Mouse (Mus musculus) heart, postnatal 0 days (tissue): Measurements from ENCODE around the gene Gm37240.
A peak's percentile ranks its signal among the peaks of the same experiment; 100 is the strongest.

Experiments used
- CTCF ChIP-seq: IDR thresholded peaks from 2 replicates; pipeline ENCODE4 v1.5.1; 2016; ENCODE audit warnings: antibody characterized with exemption, control low read depth, low read depth
- EP300 ChIP-seq: IDR thresholded peaks from 2 replicates; pipeline ENCODE4 v1.6.1; 2016; ENCODE audit warnings: antibody characterized with exemption, low read depth

DNA sequence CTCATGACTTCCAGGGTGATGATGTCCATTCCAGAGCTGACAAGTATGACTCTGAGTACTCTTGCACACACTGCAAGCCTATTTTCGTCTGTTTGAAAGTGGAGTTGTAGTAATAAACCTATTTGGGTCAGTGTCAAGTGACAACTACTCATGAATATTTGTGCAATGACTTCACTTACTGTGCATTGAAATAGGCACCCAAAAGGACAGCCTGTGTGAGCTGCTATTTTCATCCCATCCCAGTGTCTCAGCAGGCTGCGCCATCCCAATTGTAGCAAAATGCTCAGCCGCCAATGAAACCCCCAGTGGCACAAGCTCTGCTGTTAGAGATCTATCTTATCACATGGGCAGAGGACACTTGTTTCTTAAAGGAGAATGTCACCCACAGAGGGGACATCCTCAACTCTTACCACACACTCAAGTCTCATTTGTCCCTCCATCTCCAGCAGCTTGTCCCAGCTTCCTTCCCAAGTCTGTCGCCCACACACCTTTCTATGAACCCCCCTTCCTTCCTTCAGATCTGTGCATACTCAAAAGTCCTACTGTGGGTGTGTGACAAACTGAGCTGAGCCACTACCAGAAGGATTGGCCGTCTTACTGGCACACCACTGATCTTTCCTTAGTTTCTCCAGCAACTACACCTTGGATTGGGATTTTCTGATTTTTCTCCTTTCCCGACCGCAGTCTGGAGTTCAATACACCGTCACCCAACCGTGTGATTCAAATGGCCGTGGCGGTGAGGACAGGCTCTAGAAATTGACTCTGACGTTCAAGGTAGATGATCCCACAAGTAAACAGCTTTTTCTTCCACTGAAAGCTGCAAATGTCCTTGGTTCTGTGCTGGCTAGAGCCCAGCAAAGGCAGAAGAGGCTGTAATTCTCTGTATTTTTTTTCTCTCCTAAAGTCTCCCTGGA, 1234.4 kb downstream of the Gm37240 start:
- peak; percentile 80 for TF ChIP-seq EP300
- no peak for TF ChIP-seq CTCF
